In genomic region chr9:60367617-60368305, GRCm38 (mm10) we compare ENCODE assay signal across 23 mouse cellular contexts.
DNase-seq lines count a peak whose midpoint lies in the region; ATAC-seq lines count a peak whose summit lies in the region.
"Had no signal": no experiment of that assay in that cellular context is flagged by ENCODE, and none has a peak within 500 bp of the region (broad histone marks: within the 10 kb centered on the region; RNA-seq: fewer than 3 reads in every experiment).

No protein-coding gene starts in this region.

- no peak overlapping the region for H3K27ac ChIP-seq in heart, embryonic 13.5 days (replicated peaks)
- H3K27ac ChIP-seq in heart, embryonic 11.5 days (ENCODE audit: low read depth, low read length), result no peak overlapping the region
- no peak overlapping the region for H3K27ac ChIP-seq in liver, embryonic 12.5 days
- H3K27ac ChIP-seq in embryonic facial prominence, embryonic 10.5 days (replicated peaks), result no peak overlapping the region
- H3K27ac ChIP-seq: forebrain, embryonic 13.5 days; limb, embryonic 15.5 days; midbrain, embryonic 15.5 days; neural tube, embryonic 15.5 days had no signal

- no peaks in the 10 kb centered on the region for H3K27me3 ChIP-seq in heart, embryonic 13.5 days (replicated peaks)
- H3K27me3 ChIP-seq in heart, embryonic 11.5 days (ENCODE audit: control insufficient read depth, insufficient read depth, low read length), result no peaks in the 10 kb centered on the region
- peaks cover 18% of the 10 kb centered on the region for H3K27me3 ChIP-seq in liver, embryonic 12.5 days (replicated peaks)
- no peaks in the 10 kb centered on the region for H3K27me3 ChIP-seq in embryonic facial prominence, embryonic 10.5 days (replicated peaks; ENCODE audit: low read depth, poor library complexity, severe bottlenecking)
- H3K27me3 ChIP-seq: CH12.LX; forebrain, embryonic 13.5 days; limb, embryonic 15.5 days; midbrain, embryonic 15.5 days; neural tube, embryonic 15.5 days had no signal

- WGBS in heart, embryonic 13.5 days, result 36% methylated on average over 10 of the region's 10 CpGs
- 46% methylated on average over 10 of the region's 10 CpGs for WGBS in heart, embryonic 11.5 days (ENCODE audit: insufficient replicate concordance)
- 25% methylated on average over 10 of the region's 10 CpGs for WGBS in liver, embryonic 12.5 days (ENCODE audit: insufficient replicate concordance)
- 86% methylated on average over 10 of the region's 10 CpGs for WGBS in embryonic facial prominence, embryonic 10.5 days

- H3K36me3 ChIP-seq in heart, embryonic 13.5 days, result 0 out of 2 replicates have a peak, but pooled peaks cover 3% of the 10 kb centered on the region
- H3K36me3 ChIP-seq in heart, embryonic 11.5 days (ENCODE audit: control insufficient read depth, insufficient read depth, low read length), result no peaks in the 10 kb centered on the region
- H3K36me3 ChIP-seq in liver, embryonic 12.5 days, result no peaks in the 10 kb centered on the region
- no peaks in the 10 kb centered on the region for H3K36me3 ChIP-seq in embryonic facial prominence, embryonic 10.5 days (replicated peaks)
- H3K36me3 ChIP-seq: midbrain, embryonic 15.5 days; neural tube, embryonic 15.5 days had no signal

- DNase-seq in c-Kit-positive CD71-positive TER-119-positive erythroid progenitor cells, embryonic 14.5 days (ENCODE audit: low spot score), result peak; percentile 49
- no peak for DNase-seq in embryo, embryonic 9.5 days (ENCODE audit: extremely low spot score)
- no peak for DNase-seq in embryonic facial prominence, embryonic 10.5 days (ENCODE audit: low spot score)
- DNase-seq: cerebellum, adult 11 months; cerebellum, postnatal 14 days; gastrocnemius, postnatal 25 days; heart, postnatal 14 days; kidney, adult 8-10 months; kidney, postnatal 14 days; lung, postnatal 10 days; thymus, postnatal 25 days had no signal

- H3K9ac ChIP-seq in heart, embryonic 13.5 days, result 0 out of 2 replicates have a peak overlapping the region, but pooled peaks have one; percentile 38
- H3K9ac ChIP-seq in heart, embryonic 11.5 days (ENCODE audit: low read depth, low read length), result no peak overlapping the region
- no peak overlapping the region for H3K9ac ChIP-seq in liver, embryonic 12.5 days
- H3K9ac ChIP-seq: forebrain, embryonic 13.5 days; limb, embryonic 15.5 days; midbrain, embryonic 15.5 days; neural tube, embryonic 15.5 days had no signal

- no peak overlapping the region for H3K4me3 ChIP-seq in heart, embryonic 13.5 days
- H3K4me3 ChIP-seq in heart, embryonic 11.5 days (ENCODE audit: low read depth, low read length), result no peak overlapping the region
- H3K4me3 ChIP-seq in liver, embryonic 12.5 days, result no peak overlapping the region
- H3K4me3 ChIP-seq in embryonic facial prominence, embryonic 10.5 days, result no peak overlapping the region
- H3K4me3 ChIP-seq: forebrain, embryonic 13.5 days; limb, embryonic 15.5 days; megakaryocyte, embryonic 14.5 days; midbrain, embryonic 15.5 days; neural tube, embryonic 15.5 days had no signal

- no peaks in the 10 kb centered on the region for H3K9me3 ChIP-seq in heart, embryonic 13.5 days
- no peaks in the 10 kb centered on the region for H3K9me3 ChIP-seq in heart, embryonic 11.5 days (replicated peaks; ENCODE audit: control insufficient read depth, low read length)
- no peaks in the 10 kb centered on the region for H3K9me3 ChIP-seq in liver, embryonic 12.5 days (replicated peaks)
- H3K9me3 ChIP-seq in embryonic facial prominence, embryonic 10.5 days, result no peaks in the 10 kb centered on the region
- H3K9me3 ChIP-seq: forebrain, embryonic 13.5 days; limb, embryonic 15.5 days; midbrain, embryonic 15.5 days; neural tube, embryonic 15.5 days had no signal

- no peak for ATAC-seq in heart, embryonic 13.5 days (ENCODE audit: extremely low read depth, insufficient number of reproducible peaks, low FRiP score, low TSS enrichment)
- ATAC-seq in heart, embryonic 11.5 days (replicated peaks; ENCODE audit: insufficient number of reproducible peaks, low FRiP score, low TSS enrichment), result no peak
- peak; percentile 96 for ATAC-seq in liver, embryonic 12.5 days
- ATAC-seq in megakaryocyte-erythroid progenitor cell, adult 5-6 weeks (replicated peaks; ENCODE audit: low FRiP score, low TSS enrichment, poor library complexity, severe bottlenecking), result peak; percentile 85
- no peak for ATAC-seq in frontal cortex, adult (ENCODE audit: low TSS enrichment)
- ATAC-seq: forebrain, embryonic 13.5 days; hindbrain, embryonic 16.5 days; midbrain, embryonic 15.5 days had no signal

- H3K4me2 ChIP-seq in heart, embryonic 13.5 days, result no peak overlapping the region
- no peak overlapping the region for H3K4me2 ChIP-seq in heart, embryonic 11.5 days
- peak overlapping the region; percentile 40 for H3K4me2 ChIP-seq in liver, embryonic 12.5 days
- H3K4me2 ChIP-seq: forebrain, embryonic 13.5 days; limb, embryonic 15.5 days; midbrain, embryonic 15.5 days; neural tube, embryonic 15.5 days had no signal

- peaks cover 29% of the 10 kb centered on the region for H3K4me1 ChIP-seq in heart, embryonic 13.5 days
- H3K4me1 ChIP-seq in heart, embryonic 11.5 days (ENCODE audit: control insufficient read depth, insufficient read depth, low read length), result peaks cover 19% of the 10 kb centered on the region
- H3K4me1 ChIP-seq in liver, embryonic 12.5 days, result peaks cover 19% of the 10 kb centered on the region
- H3K4me1 ChIP-seq in embryonic facial prominence, embryonic 10.5 days, result peaks cover 15% of the 10 kb centered on the region
- H3K4me1 ChIP-seq: forebrain, embryonic 13.5 days had no signal

Comparison
In these comparisons a context has a peak if more than half of its experiments do, and no peak if none do; other contexts are left out.
1. ATAC-seq: peak in liver, embryonic 12.5 days (single experiment) and megakaryocyte-erythroid progenitor cell, adult 5-6 weeks (single experiment); none in heart, embryonic 13.5 days (single experiment), heart, embryonic 11.5 days (single experiment) and frontal cortex, adult (single experiment).